Mouse (Mus musculus) left cerebral cortex, postnatal 10 days (tissue): ENCODE measurements at regions not wholly inside any gene's neighbourhood (a gene's known extent, or its start where the extent isn't known, plus 50 kb on each side); places are given as distances from the start of the nearest gene placed in this dataset.
A peak's percentile ranks its signal among the peaks of the same experiment; 100 is the strongest.

Source experiments
- DNase-seq, 2 experiments: peaks; one replicate each; pipeline ENCODE4 v3.0.0; 2021 to 2022; ENCODE audit warnings: low spot score in 2 of 2, mixed read lengths in 1 of 2; ENCODE audit errors: extremely low spot score in 1 of 2
- intact Hi-C: fragments of 180-260 bp; cut with DNase I; formaldehyde crosslinking; loops from one replicate; pipeline ENCODE4 v1.15.1; 2025

- peak; percentile 1 to 12 for DNase-seq
- intact Hi-C loops: no loop called here
Measured at GRCm38 (mm10) chrX:77009336-77009735, 406.6 kb upstream of the Cldn34d start.

DNA sequence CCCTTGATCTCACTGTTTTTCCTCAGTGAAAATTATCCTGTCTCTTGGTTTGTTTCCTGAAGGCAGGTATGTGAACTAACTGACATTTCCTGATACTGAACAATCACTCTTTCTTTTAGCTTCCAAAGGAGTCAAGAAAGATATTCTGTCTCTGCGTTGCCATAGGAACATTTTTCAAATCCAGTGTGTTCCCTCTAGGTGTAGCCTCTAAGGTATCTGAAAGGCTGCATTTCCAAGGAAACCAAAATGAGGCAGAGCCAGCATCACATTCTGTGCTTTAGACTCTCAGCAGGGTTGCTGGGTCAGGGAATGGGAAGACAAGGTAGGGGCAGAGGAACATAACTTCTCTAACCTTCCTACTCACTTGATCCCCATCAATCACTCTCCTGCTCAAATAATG lies 411.2 kb upstream of the Cldn34d start:
- intact Hi-C loops: no loop called here
- DNase-seq: no peak

DNA sequence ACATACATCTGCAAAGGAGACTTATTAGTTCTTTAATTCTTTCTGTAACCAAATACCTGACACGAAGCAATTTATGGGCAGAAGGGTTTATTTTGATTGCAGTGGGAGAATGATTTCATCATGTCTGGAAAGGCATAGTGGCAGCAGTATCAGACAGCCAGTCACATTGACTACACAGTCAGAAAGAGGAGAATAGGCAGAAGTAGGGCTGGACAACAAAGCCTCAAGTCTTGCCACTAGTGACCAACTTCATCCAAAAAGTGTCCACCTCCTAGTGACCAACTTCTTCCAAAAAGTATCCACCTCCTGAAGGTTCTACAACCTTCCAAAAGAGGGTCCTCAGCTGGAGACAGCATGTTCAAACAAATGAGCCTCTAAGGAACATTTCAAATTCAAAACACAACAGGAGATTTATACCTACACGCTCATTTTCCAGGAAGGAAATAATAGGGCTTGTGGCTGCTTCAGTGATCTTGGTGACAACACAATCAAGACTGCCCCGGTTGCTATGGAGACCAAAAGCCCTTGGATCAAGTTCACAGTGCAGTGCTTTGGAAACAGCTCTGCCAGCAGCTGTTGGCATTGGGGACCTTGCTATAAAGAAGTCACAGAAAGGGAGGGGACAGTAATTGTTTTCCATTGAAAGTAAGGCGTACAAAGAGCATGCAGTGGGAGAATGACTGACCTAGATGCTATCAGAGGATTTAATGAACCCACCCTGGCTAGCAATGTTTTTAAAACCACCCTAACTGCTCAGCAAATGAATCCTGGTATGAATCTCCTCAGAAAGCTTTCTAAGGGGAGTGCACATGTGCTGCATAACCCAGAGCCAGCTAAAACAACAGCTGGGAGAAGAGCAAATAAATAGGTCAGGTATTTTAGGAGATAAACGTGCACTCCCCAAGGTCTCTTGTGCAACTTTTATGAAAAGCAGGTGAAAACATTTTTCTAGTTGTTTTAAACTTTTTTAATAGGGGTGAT lies 448.0 kb upstream of the Cldn34d start:
- intact Hi-C loops: no loop called here
- DNase-seq: peak; percentile 11 to 23

- intact Hi-C loops: no loop called here
- no peak for DNase-seq
Measured at GRCm38 (mm10) chrX:77052036-77052435, 449.3 kb upstream of the Cldn34d start.

- DNase-seq: peak in 1 of 2 experiments; percentile 20
- intact Hi-C loops: no loop called here
Measured at GRCm38 (mm10) chrX:77079776-77080175, 431.0 kb upstream of the Tbl1x start.

GRCm38 (mm10) chrX:77082716-77083115 lies 428.1 kb upstream of the Tbl1x start:
- intact Hi-C loops: no loop called here
- DNase-seq: no peak

- intact Hi-C loops: no loop called here
- no peak for DNase-seq
Measured at GRCm38 (mm10) chrX:77121761-77122160, 389.1 kb upstream of the Tbl1x start.
